Mouse (Mus musculus): ENCODE results near the gene Ccdc181.

- TF ChIP-seq CTCF (conservative IDR thresholded peaks at IDR 0.05; ENCODE audit: insufficient read depth, insufficient read length, low read depth, low read length), result no peak
- no peak for TF ChIP-seq POLR2A (IDR thresholded peaks at IDR 0.05; ENCODE audit: low read depth, low read length)
These were observed 1.2 kb downstream of the Ccdc181 start for GRCm38 (mm10) chr1:164276552-164276951.

All from kidney, adult 2 months (tissue).